Mouse (Mus musculus) spleen, postnatal 10 days (tissue): Measurements from ENCODE around the gene Hist1h2bn.

ENCODE experiments used
- DNase-seq, 2 experiments: peaks; one replicate each; pipeline ENCODE4 v3.0.0; 2021 to 2022; ENCODE audit warnings: low spot score in 2 of 2

Gene Hist1h2bn

DNA sequence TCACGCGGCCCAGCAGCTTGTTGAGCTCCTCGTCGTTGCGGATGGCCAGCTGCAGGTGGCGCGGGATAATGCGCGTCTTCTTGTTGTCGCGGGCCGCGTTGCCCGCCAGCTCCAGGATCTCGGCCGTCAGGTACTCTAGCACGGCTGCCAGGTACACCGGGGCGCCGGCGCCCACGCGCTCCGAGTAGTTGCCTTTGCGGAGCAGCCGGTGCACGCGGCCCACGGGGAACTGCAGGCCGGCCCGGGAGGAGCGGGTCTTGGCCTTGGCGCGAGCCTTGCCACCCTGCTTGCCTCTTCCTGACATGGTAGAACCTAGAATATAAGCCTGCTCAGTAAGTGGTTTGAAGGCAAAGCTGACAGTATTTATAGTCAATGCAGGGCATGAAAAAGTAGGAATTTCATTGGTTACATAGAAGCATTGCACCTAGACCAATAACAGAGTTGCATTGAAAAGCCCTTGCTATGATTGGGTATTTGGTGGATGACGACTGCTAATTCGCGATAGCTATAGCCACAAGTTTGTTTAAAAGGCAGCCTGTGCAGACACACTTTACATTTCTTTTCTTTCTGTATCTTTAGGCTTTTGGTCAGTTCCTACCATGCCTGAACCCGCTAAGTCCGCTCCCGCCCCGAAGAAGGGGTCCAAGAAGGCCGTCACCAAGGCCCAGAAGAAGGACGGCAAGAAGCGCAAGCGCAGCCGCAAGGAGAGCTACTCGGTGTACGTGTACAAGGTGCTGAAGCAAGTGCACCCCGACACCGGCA, at the start of gene Hist1h2bn, which contains the start of gene Hist1h2ak:
Hist1h2bn (plus strand) TSS at position 600 of the 762 bp plus-strand sequence.
Hist1h2ak (minus strand) TSS at position 304 of the 762 bp plus-strand sequence.
- DNase-seq: peak; percentile 84 to 86

DNA sequence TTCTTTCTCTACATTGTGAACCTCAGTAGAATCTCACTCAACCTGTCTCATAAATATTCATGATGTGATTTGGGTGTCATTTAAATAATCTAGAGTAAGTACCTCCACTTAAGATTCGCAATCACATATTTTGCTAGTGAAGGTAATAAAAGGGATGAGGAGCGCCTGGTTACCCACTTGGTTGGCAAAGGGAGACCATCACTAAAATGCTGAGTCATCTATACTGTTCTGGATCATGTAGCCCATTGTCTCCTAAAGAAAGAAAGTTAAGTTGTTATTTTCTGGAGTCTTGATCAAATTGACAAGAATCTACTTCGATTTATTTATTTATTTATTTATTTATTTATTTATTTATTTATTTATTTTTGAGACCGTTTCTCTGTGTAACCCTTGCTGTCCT, 47.3 kb upstream of the Hist1h2bn start:
- DNase-seq: no peak

DNA sequence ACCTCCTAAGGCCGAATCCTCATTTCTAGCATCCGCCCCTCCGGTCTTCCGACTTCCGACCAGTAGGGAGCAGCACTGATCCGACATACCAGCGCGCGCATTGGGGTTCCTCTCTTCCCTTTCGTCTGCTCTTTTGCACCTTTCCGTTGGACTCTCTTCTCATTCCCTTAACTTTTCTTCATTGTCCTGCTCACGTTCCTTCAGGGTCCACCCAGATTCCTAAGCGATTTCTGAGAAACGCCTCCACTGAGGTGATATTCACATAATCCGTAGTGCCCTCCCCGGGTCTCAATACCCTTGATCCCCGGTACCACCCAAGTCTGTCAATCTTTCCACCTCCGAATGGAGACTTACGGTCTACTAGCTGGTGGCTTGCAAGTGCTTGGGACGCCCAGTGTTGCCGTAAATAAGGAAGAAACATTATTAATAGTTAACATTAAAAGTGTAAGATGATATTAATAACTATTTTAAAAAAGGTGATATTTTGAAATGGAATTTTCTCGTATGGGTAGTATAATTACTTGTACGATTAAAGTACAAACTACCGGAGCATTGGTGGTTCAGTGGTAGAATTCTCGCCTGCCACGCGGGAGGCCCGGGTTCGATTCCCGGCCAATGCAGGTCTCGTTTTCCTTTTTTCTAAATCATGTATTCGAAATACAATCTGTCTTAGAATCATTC, 43.8 kb upstream of the Hist1h2bn start:
- DNase-seq: peak; percentile 90 to 93

DNA sequence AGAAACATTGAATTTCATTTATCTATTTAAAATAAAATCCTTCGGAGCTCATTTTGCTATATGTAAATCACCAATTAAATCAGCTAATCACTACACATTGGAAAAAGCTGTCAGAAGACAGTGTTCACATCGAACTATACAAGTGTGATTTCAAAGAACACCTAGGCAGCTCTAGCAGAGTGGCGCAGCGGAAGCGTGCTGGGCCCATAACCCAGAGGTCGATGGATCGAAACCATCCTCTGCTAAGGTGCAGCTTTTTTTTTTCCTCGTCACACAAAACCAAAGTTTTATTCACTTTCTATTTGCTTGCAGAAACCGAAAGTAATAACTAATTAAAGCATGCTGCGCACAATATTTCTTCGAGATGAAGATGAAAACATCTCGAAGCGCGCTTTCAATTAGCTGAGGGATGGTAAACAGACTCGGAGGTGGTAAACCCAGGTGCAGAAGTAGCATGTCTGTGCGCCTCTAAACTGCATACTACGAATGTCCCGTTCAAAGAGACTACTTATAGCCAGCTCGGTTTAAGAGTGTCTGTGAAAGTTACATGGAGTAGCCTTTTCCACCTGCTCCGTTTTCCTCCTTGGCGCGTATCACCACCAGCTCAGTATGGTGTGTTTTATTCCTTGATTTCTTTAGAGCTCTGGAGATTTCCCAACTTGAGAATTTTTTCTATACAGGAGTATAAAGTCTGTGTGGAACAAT, 43.0 kb upstream of the Hist1h2bn start:
- DNase-seq: peak; percentile 81 to 85

DNA sequence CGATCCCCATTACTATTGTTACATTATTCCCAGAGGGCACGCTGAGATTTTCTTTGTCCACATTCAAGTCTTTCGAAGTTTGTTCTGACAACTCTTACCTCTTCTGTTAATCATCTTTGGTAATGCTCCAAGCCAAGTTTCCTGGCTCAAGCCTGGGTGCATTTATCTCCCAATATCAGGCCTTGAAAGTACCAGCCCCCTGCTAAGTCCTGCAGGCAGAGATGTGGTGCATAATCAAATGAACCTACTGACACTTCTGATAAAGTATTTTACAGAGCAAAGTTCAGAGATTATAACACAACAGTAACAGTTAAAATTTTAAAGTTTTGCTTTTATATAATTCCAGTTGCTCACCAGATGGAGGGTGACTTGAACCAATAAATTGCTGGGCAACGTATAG, 42.2 kb upstream of the Hist1h2bn start:
- no peak for DNase-seq

DNA sequence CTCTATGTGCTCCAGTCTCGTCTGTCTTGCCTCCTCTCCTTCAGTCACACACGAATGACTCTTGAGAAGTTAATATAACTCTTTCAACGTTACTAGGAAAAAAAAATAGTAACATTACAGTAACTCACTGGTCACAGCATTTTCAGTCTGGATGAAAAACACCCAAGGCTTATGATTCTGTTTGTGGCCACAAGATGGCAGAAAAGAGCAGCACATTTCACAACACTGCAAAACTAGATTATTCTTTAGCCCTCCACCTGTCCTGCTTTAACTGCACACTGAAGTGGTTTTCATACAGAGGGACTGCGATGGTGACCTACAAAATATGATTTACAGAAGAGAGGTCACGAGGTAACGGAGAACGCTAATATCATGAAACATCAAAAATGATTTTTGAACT, 39.2 kb upstream of the Hist1h2bn start:
- DNase-seq: peak; percentile 68 to 79

DNA sequence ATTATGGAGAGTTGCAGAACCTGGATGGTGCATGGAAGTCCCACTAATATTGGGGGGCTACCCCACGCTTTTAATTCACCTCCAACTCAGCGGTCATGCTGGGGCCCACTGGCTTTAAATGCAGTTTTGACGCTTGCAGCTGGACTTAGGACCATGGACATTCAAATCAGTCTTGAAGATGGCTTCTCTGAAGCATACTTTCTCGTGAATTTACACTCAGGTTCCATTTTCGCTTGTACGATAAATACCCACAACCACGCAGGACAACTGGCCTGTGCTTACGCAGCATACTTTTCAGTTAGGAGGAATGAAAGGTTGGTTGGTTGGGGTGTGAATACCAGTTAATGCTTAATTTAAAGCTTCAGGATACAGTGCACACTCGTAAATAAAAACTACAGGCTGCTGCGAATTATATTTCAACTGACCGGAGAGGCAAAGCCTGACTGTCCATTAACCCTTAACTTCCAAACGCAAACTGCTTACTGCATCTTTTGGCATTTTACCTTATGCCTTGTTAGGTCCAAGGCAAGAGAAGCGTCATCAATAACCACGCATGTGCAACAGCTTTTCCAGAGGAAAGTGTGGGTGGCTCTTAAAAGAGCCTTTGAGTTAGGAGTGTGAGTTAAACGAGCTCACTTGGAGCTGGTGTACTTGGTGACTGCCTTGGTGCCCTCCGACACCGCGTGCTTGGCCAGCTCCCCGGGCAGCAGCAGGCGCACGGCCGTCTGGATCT, 38.6 kb upstream of the Hist1h2bn start:
- peak; percentile 48 to 51 for DNase-seq

DNA sequence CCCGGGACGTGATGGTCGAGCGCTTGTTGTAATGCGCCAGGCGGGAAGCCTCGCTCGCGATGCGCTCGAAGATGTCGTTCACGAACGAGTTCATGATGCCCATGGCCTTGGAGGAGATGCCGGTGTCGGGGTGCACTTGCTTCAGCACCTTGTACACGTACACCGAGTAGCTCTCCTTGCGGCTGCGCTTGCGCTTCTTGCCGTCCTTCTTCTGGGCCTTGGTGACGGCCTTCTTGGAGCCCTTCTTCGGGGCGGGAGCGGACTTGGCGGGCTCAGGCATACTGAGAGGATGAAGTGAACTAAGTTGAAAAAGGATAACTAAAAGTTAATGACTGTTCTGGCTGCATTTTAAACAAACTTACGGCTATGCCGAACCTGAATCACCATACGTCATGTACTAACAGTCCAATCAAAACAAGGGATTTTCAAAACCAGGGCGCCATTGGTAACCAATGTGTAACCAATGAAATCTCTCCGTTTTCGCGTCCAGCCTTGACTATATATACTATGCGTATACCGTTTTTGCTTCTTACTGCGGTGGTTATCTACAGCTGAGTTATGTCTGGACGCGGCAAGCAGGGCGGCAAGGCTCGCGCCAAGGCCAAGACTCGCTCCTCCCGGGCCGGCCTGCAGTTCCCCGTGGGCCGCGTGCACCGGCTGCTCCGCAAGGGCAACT, 37.9 kb upstream of the Hist1h2bn start, which contains the start of the genes Hist1h2bl and Hist1h2ai:
Hist1h2bl (minus strand) TSS at position 280 of the 676 bp plus-strand sequence.
Hist1h2ai (plus strand) TSS at position 559 of the 676 bp plus-strand sequence.
- DNase-seq: peak; percentile 85 to 89

DNA sequence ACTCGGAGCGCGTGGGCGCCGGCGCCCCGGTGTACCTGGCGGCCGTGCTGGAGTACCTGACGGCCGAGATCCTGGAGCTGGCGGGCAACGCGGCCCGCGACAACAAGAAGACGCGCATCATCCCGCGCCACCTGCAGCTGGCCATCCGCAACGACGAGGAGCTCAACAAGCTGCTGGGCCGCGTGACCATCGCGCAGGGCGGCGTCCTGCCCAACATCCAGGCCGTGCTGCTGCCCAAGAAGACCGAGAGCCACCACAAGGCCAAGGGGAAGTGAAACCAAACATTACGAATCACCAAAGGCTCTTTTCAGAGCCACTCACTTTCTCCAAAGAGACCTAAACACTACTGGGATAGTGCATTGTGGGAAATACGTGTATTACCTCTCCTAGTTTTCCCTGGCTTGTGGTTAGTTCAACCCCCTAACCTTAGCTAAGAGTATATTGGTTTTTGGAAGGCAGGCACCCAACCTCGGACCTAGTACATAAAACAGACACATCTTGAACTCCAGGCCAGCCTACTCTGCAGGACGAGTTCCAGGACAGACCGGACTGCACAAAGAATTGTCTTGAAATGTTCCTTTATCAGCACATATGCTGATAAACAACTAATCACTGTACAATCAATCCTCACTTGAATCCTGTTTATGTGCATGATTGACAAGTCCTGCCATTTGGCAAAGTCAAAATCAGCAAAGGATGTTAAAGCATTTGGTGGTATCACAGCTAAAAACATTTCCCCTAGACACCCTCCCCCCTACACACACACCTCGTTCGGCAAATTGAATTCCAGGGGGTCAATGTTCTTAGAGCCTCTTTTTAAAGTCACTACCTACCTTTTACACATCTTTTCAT, 37.2 kb upstream of the Hist1h2bn start:
- peak; percentile 52 to 61 for DNase-seq

DNA sequence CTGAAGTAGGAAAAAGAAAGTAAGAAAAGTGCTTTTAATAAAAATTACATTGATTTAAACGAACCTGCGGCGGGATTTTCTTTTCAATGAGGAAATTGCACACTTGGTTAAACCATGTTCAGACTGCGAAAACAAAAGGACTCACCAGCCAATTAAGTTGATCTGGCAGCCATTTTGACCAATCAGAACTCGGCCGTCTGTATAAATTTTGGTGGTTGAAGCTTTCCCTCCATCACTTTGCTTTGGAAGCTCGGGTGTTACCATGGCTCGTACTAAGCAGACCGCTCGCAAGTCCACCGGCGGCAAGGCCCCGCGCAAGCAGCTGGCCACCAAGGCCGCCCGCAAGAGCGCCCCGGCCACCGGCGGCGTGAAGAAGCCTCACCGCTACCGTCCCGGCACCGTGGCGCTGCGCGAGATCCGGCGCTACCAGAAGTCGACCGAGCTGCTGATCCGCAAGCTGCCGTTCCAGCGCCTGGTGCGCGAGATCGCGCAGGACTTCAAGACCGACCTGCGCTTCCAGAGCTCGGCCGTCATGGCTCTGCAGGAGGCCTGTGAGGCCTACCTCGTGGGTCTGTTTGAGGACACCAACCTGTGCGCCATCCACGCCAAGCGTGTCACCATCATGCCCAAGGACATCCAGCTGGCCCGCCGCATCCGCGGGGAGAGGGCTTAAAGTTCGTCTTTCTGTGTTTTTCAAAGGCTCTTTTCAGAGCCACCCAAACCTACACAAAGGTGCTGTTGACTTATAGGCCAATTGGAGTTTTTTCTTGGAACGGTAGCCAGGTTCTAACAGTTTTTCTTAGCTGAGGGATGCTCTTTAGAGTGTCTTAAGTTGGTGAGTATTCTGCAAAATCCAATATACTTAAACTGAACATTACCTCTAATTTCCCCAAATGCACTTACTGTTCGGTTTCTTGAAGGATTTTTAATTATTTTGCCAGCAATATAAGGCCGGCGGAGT, 36.2 kb upstream of the Hist1h2bn start, which contains the start of gene Hist1h3h:
Hist1h3h (plus strand) TSS at position 263 of the 961 bp plus-strand sequence.
- peak; percentile 88 to 94 for DNase-seq

DNA sequence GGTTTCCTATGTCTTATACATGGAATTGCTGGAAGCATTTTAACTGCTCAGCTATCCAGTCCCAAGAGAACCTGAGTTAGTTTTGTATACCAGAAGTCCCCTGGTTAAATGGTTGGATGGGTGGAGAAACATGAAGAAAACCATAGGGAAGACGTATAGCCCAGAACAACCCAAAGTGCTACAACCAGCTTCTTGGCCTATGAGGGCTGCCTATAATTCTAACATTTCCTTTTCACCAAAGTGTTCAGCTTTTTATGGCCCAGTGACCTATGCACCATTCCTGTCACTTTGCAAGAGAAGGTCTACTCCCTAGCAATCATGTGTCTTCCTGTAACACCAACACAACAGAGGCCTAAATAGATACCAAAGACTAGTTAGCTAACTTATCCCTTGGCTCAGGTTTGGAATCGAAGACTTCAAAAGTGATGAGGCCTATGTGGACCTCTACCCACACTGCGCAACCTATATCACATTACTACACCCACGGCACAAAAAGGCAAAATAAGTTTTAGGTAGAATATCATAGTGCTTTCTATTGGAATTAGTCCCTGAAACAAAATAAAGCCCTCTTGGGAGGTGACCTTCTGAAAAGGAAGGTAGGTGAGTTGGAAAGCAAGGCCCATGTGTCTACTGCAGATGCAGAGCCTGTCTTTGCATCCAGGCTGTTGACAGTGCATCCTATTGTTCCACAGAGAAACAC, 35.4 kb upstream of the Hist1h2bn start:
- DNase-seq: peak in 1 of 2 experiments; percentile 40

DNA sequence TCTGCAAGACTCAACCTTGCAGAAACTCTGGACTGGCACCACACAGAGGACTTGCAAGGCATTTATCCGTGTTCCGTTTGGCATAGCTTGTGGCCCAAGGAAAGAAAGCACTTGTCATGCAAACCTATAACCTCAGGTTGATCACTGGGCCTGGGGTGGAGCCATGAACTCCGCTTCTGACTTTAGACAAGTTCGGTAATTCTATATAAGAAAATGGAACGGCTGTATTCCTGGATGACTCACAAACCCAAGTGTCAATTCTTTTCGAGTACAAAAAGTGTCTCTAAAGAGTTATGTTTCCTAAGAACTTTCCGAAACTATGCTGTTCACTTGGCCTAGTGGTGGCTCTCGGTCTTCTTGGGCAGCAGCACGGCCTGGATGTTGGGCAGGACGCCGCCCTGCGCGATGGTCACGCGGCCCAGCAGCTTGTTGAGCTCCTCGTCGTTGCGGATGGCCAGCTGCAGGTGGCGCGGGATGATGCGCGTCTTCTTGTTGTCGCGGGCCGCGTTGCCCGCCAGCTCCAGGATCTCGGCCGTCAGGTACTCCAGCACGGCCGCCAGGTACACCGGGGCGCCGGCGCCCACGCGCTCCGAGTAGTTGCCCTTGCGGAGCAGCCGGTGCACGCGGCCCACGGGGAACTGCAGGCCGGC, 32.7 kb upstream of the Hist1h2bn start:
- DNase-seq: peak; percentile 43

DNA sequence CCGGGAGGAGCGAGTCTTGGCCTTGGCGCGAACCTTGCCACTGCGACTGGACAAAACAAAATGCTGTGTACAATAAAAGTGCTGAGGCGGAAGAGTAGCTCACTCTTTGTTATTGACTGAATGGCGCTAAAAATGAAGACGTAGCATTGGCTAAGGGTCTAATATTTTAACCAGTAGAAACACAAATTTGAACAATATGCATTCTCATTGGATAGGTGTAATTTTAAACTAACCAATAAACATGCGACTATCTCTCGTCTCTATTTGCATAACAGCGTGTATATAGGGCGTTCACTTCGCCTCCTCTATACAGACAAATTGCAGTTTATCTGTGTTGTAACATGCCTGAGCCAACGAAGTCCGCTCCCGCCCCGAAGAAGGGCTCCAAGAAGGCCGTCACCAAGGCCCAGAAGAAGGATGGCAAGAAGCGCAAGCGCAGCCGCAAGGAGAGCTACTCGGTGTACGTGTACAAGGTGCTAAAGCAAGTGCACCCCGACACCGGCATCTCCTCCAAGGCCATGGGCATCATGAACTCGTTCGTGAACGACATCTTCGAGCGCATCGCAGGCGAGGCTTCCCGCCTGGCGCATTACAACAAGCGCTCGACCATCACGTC, 32.1 kb upstream of the Hist1h2bn start, which contains the start of gene Hist1h2bm:
Hist1h2bm (plus strand) TSS at position 288 of the 616 bp plus-strand sequence.
- peak; percentile 76 to 80 for DNase-seq

DNA sequence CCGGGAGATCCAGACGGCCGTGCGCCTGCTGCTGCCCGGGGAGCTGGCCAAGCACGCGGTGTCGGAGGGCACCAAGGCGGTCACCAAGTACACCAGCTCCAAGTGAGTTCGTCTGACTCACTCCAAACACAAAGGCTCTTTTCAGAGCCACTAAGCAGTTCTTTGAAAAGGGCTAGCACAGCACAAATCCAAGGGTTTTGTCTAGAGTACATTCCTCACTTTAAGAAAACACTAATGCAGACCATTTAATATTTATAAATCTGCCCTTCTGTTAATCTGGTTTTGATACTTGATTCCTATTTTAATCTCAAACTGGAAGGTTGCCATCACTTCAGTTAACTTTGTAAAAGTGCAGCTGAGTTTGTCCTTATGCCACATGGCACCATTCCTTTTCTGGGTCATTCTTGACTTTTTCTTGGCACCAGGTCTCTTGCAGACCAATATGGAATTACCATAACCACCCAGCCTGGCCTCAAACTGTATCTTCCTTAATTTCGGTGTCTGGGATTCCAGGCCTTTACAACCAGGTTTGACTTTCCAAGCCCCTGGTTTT, 31.5 kb upstream of the Hist1h2bn start:
- peak in 1 of 2 experiments; percentile 33 for DNase-seq

DNA sequence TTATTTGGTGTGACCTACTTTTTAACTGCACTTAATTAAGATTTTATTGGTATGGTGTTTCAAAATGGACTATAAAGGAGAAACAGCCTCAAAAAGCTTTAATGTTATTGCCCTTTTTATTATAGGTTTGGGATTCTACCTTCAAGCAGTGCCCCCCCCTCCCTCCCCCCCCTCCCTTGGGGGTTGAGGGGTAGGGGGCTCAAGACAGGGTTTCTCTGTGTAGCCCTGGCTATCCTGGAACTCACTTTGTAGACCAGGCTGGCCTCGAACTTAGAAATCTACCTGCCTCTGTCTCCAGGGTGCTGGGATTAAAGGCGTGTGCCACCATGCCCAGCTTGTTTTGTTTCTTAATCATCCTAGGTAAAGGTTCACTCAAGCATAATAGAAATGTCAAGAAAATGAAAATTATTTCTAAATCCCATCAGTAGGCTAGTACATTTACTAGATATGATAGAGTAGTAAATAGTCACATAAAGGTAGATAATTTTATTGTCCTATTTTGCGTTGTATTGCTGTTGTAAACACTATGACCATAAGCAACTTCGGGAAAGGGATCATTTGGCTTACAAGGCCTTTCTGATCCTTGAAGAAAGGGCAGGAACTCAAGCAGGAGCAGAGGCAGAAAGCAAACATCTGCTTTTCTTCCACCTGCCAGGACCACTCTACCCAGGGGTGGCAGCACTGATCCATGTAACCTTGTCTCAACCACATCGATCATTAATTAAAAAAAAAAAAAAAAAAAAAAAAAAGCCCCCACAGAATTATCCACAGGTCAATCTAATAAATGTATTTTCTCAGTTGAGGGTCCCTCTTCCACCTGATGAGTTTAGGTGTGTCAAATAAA, 30.7 kb upstream of the Hist1h2bn start:
- peak in 1 of 2 experiments; percentile 51 for DNase-seq
